Mouse (Mus musculus): ENCODE results near the gene Lrfn3.

DNA sequence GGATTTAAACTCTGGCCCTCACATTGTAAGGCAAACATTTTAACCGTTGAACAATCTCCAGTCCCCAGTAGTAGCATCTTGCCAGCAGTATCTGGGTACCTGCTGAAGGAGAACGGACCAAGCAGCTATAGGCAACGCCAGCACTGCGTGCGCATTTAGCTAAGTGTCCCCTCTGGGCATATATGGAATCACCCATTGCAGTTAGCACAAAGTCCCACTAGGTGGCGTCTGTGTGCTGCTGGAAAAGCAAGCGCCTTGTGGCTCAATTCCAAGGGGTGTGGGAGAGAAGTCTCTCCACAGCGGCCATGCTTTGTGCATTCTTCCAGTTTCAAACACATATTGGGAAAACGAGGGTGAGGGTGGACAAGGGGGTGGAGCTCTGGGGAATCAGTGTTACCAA lies 26.2 kb downstream of the Lrfn3 start:
- TF ChIP-seq POLR2A (IDR thresholded peaks at IDR 0.05; ENCODE audit: control insufficient read depth, extremely low read depth, insufficient read depth, low read length, poor library complexity) (no peak), CTCF (IDR thresholded peaks at IDR 0.05; ENCODE audit: borderline replicate concordance, control insufficient read depth, extremely low read depth, insufficient read depth, low read length, poor library complexity) (peak; percentile 80; the same call in 1 of the 2 replicates)

Data from thymus, adult 2 months (tissue).